Comparison of ENCODE assay signal across 8 mouse cellular contexts in the genomic region with DNA sequence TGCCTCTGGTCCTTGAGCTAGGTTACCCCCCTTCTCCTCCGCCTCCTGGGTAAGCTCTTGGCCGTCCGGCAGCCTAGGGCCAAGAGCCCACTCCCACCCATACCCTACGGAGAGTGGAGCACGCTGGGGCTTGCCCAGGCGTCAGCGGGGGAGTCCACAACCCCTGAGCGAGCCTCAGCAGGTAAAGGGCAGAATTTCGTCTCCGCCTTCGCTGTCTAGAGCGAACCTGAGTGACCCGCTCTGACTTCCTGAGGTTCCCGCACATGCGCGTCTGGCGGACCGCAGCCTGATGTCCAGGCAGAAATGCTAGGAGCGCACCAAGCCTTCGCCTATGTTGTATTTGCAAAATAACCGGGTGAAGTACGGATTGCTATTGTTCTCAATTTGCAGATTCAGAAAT. TPM values are rescaled to one million over a fixed set of nuclear protein-coding genes. Genes with fewer than 3 reads are reported as not detected.
DNase-seq lines count a peak whose midpoint lies in the region; ATAC-seq and TF ChIP-seq lines count a peak whose summit lies in the region.

No protein-coding gene starts in this region.

- H3K9ac ChIP-seq in lung, embryonic 14.5 days = no peak overlapping the region
- peak overlapping the region; percentile 23; the same call in 1 of the 2 replicates for H3K9ac ChIP-seq in forebrain, embryonic 11.5 days (ENCODE audit: low read length)

- no peaks in the 10 kb centered on the region for H3K36me3 ChIP-seq in lung, embryonic 14.5 days (ENCODE audit: insufficient read depth)
- no peaks in the 10 kb centered on the region for H3K36me3 ChIP-seq in forebrain, embryonic 11.5 days (ENCODE audit: control insufficient read depth, insufficient read depth, low read length)

- no peak for TF ChIP-seq CTCF in lung, embryonic 14.5 days (IDR thresholded peaks at IDR 0.05; ENCODE audit: low read depth)

- peaks cover 64% of the 10 kb centered on the region for H3K27me3 ChIP-seq in lung, embryonic 14.5 days (ENCODE audit: insufficient read depth, low read length)
- H3K27me3 ChIP-seq in forebrain, embryonic 11.5 days (ENCODE audit: control insufficient read depth, insufficient read depth, low read length) = peaks cover 58% of the 10 kb centered on the region

- peak overlapping the region; percentile 49 for H3K4me2 ChIP-seq in lung, embryonic 14.5 days
- H3K4me2 ChIP-seq in forebrain, embryonic 11.5 days (ENCODE audit: low read depth, low read length, severe bottlenecking) = peak overlapping the region; percentile 47

- H3K27ac ChIP-seq in lung, embryonic 14.5 days (ENCODE audit: low read depth) = no peak overlapping the region
- no peak overlapping the region for H3K27ac ChIP-seq in forebrain, embryonic 11.5 days (ENCODE audit: low read depth, low read length)

- peaks cover 3% of the 10 kb centered on the region; the same call in 1 of the 2 replicates for H3K4me1 ChIP-seq in lung, embryonic 14.5 days (ENCODE audit: insufficient read depth)
- H3K4me1 ChIP-seq in forebrain, embryonic 11.5 days (replicated peaks; ENCODE audit: control insufficient read depth, insufficient read depth, low read length) = peaks cover 16% of the 10 kb centered on the region

- no peak for ATAC-seq in lung, embryonic 14.5 days (ENCODE audit: insufficient read depth)
- ATAC-seq in forebrain, embryonic 11.5 days (replicated peaks; ENCODE audit: low FRiP score) = no peak
- no peak for ATAC-seq in activated CD4-positive, CD25-positive, alpha-beta regulatory T cell, adult 4 months

- no peaks in the 10 kb centered on the region for H3K9me3 ChIP-seq in lung, embryonic 14.5 days (ENCODE audit: low read depth, low read length)
- H3K9me3 ChIP-seq in forebrain, embryonic 11.5 days (ENCODE audit: control insufficient read depth, low read length) = no peaks in the 10 kb centered on the region

- WGBS in lung, embryonic 14.5 days = 12% methylated on average over 22 of the region's 22 CpGs
- 18% methylated on average over 22 of the region's 22 CpGs for WGBS in forebrain, embryonic 11.5 days

- H3K4me3 ChIP-seq in lung, embryonic 14.5 days (ENCODE audit: low read depth, low read length) = peak overlapping the region; percentile 20; the same call in 1 of the 2 replicates
- H3K4me3 ChIP-seq in forebrain, embryonic 11.5 days (ENCODE audit: low read depth, low read length) = no peak overlapping the region

- DNase-seq in lung, embryonic 14.5 days = peak; percentile 22
- no peak for DNase-seq in lung, postnatal 14 days
- no peak for DNase-seq in forebrain, embryonic 11.5 days (ENCODE audit: low spot score)
- peak; percentile 26 for DNase-seq in induced T-regulatory cell, adult 2 months (ENCODE audit: low read depth)
- DNase-seq in naive thymus-derived CD4-positive, alpha-beta T cell, adult 2 months (ENCODE audit: low read depth) = peak; percentile 33
- no peak for DNase-seq in embryo, embryonic 11 days
- DNase-seq in right cerebral cortex, postnatal 4 days = no peak

RNA-seq across cellular contexts. Expression of gene Gpr132, which starts 6.2 kb away (rescaled TPM):
- 0.12 TPM in 1 of 2 replicates, not detected in the other for polyA plus RNA-seq in lung, embryonic 14.5 days (2014; fragmentation: Nextera tagmentation; extraction: Ambion mirVana)
- polyA plus RNA-seq in forebrain, embryonic 11.5 days (2014; fragmentation: Nextera tagmentation; extraction: Ambion mirVana) = not detected in 2 replicates
- 10 to 100 TPM; 65.9 to 77.3 TPM for polyA plus RNA-seq in activated CD4-positive, CD25-positive, alpha-beta regulatory T cell, adult 4 months (2017; shearing (Covaris generic))

RNA-seq across cellular contexts. Expression of gene Cdca4, which starts 45.0 kb away (rescaled TPM):
- polyA plus RNA-seq in lung, embryonic 14.5 days (2014; fragmentation: Nextera tagmentation; extraction: Ambion mirVana) = 140 and 153 TPM in 2 replicates
- 170 and 180 TPM in 2 replicates for polyA plus RNA-seq in forebrain, embryonic 11.5 days (2014; fragmentation: Nextera tagmentation; extraction: Ambion mirVana)
- 10 to 100 TPM; 63.6 to 87.5 TPM for polyA plus RNA-seq in activated CD4-positive, CD25-positive, alpha-beta regulatory T cell, adult 4 months (2017; shearing (Covaris generic))

RNA-seq across cellular contexts. Expression of gene Jag2, which starts 55.4 kb away (rescaled TPM):
- 6.3 and 8.0 TPM in 2 replicates for polyA plus RNA-seq in lung, embryonic 14.5 days (2014; fragmentation: Nextera tagmentation; extraction: Ambion mirVana)
- polyA plus RNA-seq in forebrain, embryonic 11.5 days (2014; fragmentation: Nextera tagmentation; extraction: Ambion mirVana) = 3.2 and 4.3 TPM in 2 replicates
- under 1 TPM in 1 of 2 experiments, not detected in 1; 0.74 TPM for polyA plus RNA-seq in activated CD4-positive, CD25-positive, alpha-beta regulatory T cell, adult 4 months (2017; shearing (Covaris generic))

Comparison
In these comparisons a context has a peak if more than half of its experiments do, and no peak if none do; other contexts are left out.
1. DNase-seq: peak in lung, embryonic 14.5 days (single experiment), induced T-regulatory cell, adult 2 months (single experiment) and naive thymus-derived CD4-positive, alpha-beta T cell, adult 2 months (single experiment); none in lung, postnatal 14 days (single experiment), forebrain, embryonic 11.5 days (single experiment), embryo, embryonic 11 days (single experiment) and right cerebral cortex, postnatal 4 days (single experiment).
2. RNA of gene Gpr132, which starts 6.2 kb away (polyA plus RNA-seq): 65.9 to 77.3 TPM in activated CD4-positive, CD25-positive, alpha-beta regulatory T cell, adult 4 months; 0.12 TPM in lung, embryonic 14.5 days and not detected in forebrain, embryonic 11.5 days; every median in the first group is over 10 times any median in the second.